Mouse (Mus musculus): ENCODE data around the gene Pptc7.
"Not testable (repeated sequence)": the region's sequence is repeated elsewhere in the genome, so short reads cannot be mapped to it uniquely, and the experiment has no call there.

Pptc7 gene

GRCm38 (mm10) chr5:122300071-122300518, 15.9 kb downstream of the Pptc7 start:
- DNase-seq (ENCODE audit: low spot score in 2 of 2): no peak

- no peak for DNase-seq (ENCODE audit: low spot score in 2 of 2)
These were observed 18.9 kb downstream of the Pptc7 start for GRCm38 (mm10) chr5:122302810-122303745.

- no peak for DNase-seq (ENCODE audit: low spot score in 2 of 2)
These were observed 19.8 kb downstream of the Pptc7 start for GRCm38 (mm10) chr5:122303937-122304336.

GRCm38 (mm10) chr5:122304541-122304940, 20.4 kb downstream of the Pptc7 start:
- no peak for DNase-seq (ENCODE audit: low spot score in 2 of 2)

- no peak for DNase-seq (ENCODE audit: low spot score in 2 of 2)
These were observed 21.3 kb downstream of the Pptc7 start for GRCm38 (mm10) chr5:122305472-122305871.

- DNase-seq (ENCODE audit: low spot score in 2 of 2): no peak
These were observed 22.4 kb downstream of the Pptc7 start for GRCm38 (mm10) chr5:122306536-122306935.

GRCm38 (mm10) chr5:122310699-122311098, 26.5 kb downstream of the Pptc7 start:
- peak; percentile 41 to 42 for DNase-seq (ENCODE audit: low spot score in 2 of 2)

GRCm38 (mm10) chr5:122311692-122312091, 27.5 kb downstream of the Pptc7 start:
- peak; percentile 32 to 35 for DNase-seq (ENCODE audit: low spot score in 2 of 2)

- no peak for DNase-seq (ENCODE audit: low spot score in 2 of 2)
These were observed 28.2 kb downstream of the Pptc7 start for GRCm38 (mm10) chr5:122312346-122312745.

- no peak for DNase-seq (ENCODE audit: low spot score in 2 of 2)
These were observed 28.9 kb downstream of the Pptc7 start for GRCm38 (mm10) chr5:122312942-122313684.

GRCm38 (mm10) chr5:122314966-122315667, 31.0 kb downstream of the Pptc7 start:
- DNase-seq (ENCODE audit: low spot score in 2 of 2): peak; percentile 72 to 74

GRCm38 (mm10) chr5:122317329-122318045, 33.3 kb downstream of the Pptc7 start:
- DNase-seq (ENCODE audit: low spot score in 2 of 2): peak; percentile 23 to 38

- peak; percentile 82 to 83 for DNase-seq (ENCODE audit: low spot score in 2 of 2)
These were observed 33.9 kb downstream of the Pptc7 start for GRCm38 (mm10) chr5:122318100-122318499.

GRCm38 (mm10) chr5:122318976-122319375, 34.8 kb downstream of the Pptc7 start:
- DNase-seq (ENCODE audit: low spot score in 2 of 2): not testable (repeated sequence)

GRCm38 (mm10) chr5:122319474-122320204, 35.5 kb downstream of the Pptc7 start:
- DNase-seq (ENCODE audit: low spot score in 2 of 2): no peak

- no peak for DNase-seq (ENCODE audit: low spot score in 2 of 2)
These were observed 36.1 kb downstream of the Pptc7 start for GRCm38 (mm10) chr5:122320205-122320781.

- no peak for DNase-seq (ENCODE audit: low spot score in 2 of 2)
These were observed 39.4 kb downstream of the Pptc7 start for GRCm38 (mm10) chr5:122323523-122323922.

GRCm38 (mm10) chr5:122324608-122325431, 40.7 kb downstream of the Pptc7 start:
- no peak for DNase-seq (ENCODE audit: low spot score in 2 of 2)

- DNase-seq (ENCODE audit: low spot score in 2 of 2): no peak
These were observed 41.3 kb downstream of the Pptc7 start for GRCm38 (mm10) chr5:122325477-122325876.
